9 mouse cellular contexts compared by ENCODE assay signal in genomic region chr2:148851116-148851906, GRCm38 (mm10). TPM values are rescaled to one million over a fixed set of nuclear protein-coding genes. Genes with fewer than 3 reads are reported as not detected.
DNase-seq lines count a peak whose midpoint lies in the region; ATAC-seq and TF ChIP-seq lines count a peak whose summit lies in the region.
"Had no signal": no experiment of that assay in that cellular context is flagged by ENCODE, and none has a peak within 500 bp of the region (broad histone marks: within the 10 kb centered on the region; RNA-seq: fewer than 3 reads in every experiment).

No protein-coding gene starts in this region.

- H3K4me3 ChIP-seq in forebrain, embryonic 15.5 days = no peak overlapping the region
- no peak overlapping the region for H3K4me3 ChIP-seq in liver, embryonic 15.5 days (replicated peaks)
- H3K4me3 ChIP-seq in neural tube, embryonic 11.5 days (ENCODE audit: low read depth, low read length) = no peak overlapping the region
- H3K4me3 ChIP-seq in stomach, postnatal 0 days (ENCODE audit: low read depth, low read length) = no peak overlapping the region

- no peak for TF ChIP-seq EP300 in stomach, postnatal 0 days (optimal IDR thresholded peaks at IDR 0.05)

- peak; percentile 83 for ATAC-seq in forebrain, embryonic 15.5 days (replicated peaks)
- peak; percentile 49 for ATAC-seq in liver, embryonic 15.5 days (ENCODE audit: insufficient read depth)
- peak; percentile 59; the same call in 1 of the 2 replicates for ATAC-seq in neural tube, embryonic 11.5 days (ENCODE audit: insufficient read depth, low FRiP score, low TSS enrichment)
- peak; percentile 91 for ATAC-seq in stomach, postnatal 0 days (ENCODE audit: low FRiP score, low TSS enrichment)

- no peaks in the 10 kb centered on the region for H3K4me1 ChIP-seq in forebrain, embryonic 15.5 days
- H3K4me1 ChIP-seq in liver, embryonic 15.5 days (replicated peaks) = no peaks in the 10 kb centered on the region
- H3K4me1 ChIP-seq in neural tube, embryonic 11.5 days (ENCODE audit: control insufficient read depth, insufficient read depth, low read length) = no peaks in the 10 kb centered on the region
- H3K4me1 ChIP-seq in stomach, postnatal 0 days (replicated peaks; ENCODE audit: control insufficient read depth, insufficient read depth) = no peaks in the 10 kb centered on the region

- peak; percentile 89 for TF ChIP-seq CTCF in stomach, postnatal 0 days (IDR thresholded peaks at IDR 0.05; ENCODE audit: low read depth)

- no peaks in the 10 kb centered on the region for H3K36me3 ChIP-seq in forebrain, embryonic 15.5 days
- H3K36me3 ChIP-seq in liver, embryonic 15.5 days (replicated peaks) = no peaks in the 10 kb centered on the region
- H3K36me3 ChIP-seq in neural tube, embryonic 11.5 days (ENCODE audit: control insufficient read depth, insufficient read depth, low read length) = no peaks in the 10 kb centered on the region
- no peaks in the 10 kb centered on the region for H3K36me3 ChIP-seq in stomach, postnatal 0 days (ENCODE audit: control insufficient read depth, insufficient read depth, low read length)

- DNase-seq in ES-CJ7 (ENCODE audit: low read depth, low spot score) = peak; percentile 82
- DNase-seq in cerebellum, adult 11 months = peak; percentile 66
- peak; percentile 75 to 86 for DNase-seq in heart, postnatal 14 days
- DNase-seq in kidney, postnatal 4 days = peak; percentile 73 to 81
- DNase-seq in neural tube, embryonic 11.5 days (ENCODE audit: low spot score) = peak; percentile 64
- peak; percentile 79 for DNase-seq in stomach, postnatal 0 days (ENCODE audit: low spot score)

- H3K9me3 ChIP-seq in forebrain, embryonic 15.5 days = no peaks in the 10 kb centered on the region
- no peaks in the 10 kb centered on the region for H3K9me3 ChIP-seq in liver, embryonic 15.5 days (replicated peaks)
- H3K9me3 ChIP-seq in neural tube, embryonic 11.5 days (ENCODE audit: control insufficient read depth, low read length) = no peaks in the 10 kb centered on the region
- no peaks in the 10 kb centered on the region for H3K9me3 ChIP-seq in stomach, postnatal 0 days (ENCODE audit: control insufficient read depth, low read length)

- WGBS in forebrain, embryonic 15.5 days = 45% methylated on average over 8 of the region's 8 CpGs
- 29% methylated on average over 8 of the region's 8 CpGs for WGBS in liver, embryonic 15.5 days (ENCODE audit: insufficient replicate concordance)
- WGBS in neural tube, embryonic 11.5 days = 47% methylated on average over 8 of the region's 8 CpGs
- 45% methylated on average over 8 of the region's 8 CpGs for WGBS in stomach, postnatal 0 days

- intact Hi-C loops in heart, postnatal 14 days (cut with DNase I) = loop anchor here (1.0 kb wide), 1 partner anchor 51 kb away; no protein-coding TSS in a partner anchor

- H3K27ac ChIP-seq in forebrain, embryonic 15.5 days (replicated peaks) = no peak overlapping the region
- no peak overlapping the region for H3K27ac ChIP-seq in liver, embryonic 15.5 days (replicated peaks)
- H3K27ac ChIP-seq in neural tube, embryonic 11.5 days (ENCODE audit: low read depth, low read length) = no peak overlapping the region
- H3K27ac ChIP-seq in stomach, postnatal 0 days (replicated peaks) = no peak overlapping the region
- H3K27ac ChIP-seq: macrophage had no signal

- no peak overlapping the region for H3K9ac ChIP-seq in forebrain, embryonic 15.5 days (replicated peaks)
- no peak overlapping the region for H3K9ac ChIP-seq in liver, embryonic 15.5 days
- no peak overlapping the region for H3K9ac ChIP-seq in neural tube, embryonic 11.5 days (ENCODE audit: low read length)
- H3K9ac ChIP-seq in stomach, postnatal 0 days (ENCODE audit: low read length) = no peak overlapping the region

- no peak overlapping the region; the same call in 1 of the 2 replicates for H3K4me2 ChIP-seq in forebrain, embryonic 15.5 days (replicated peaks)
- H3K4me2 ChIP-seq in liver, embryonic 15.5 days = no peak overlapping the region
- H3K4me2 ChIP-seq in neural tube, embryonic 11.5 days (ENCODE audit: low read depth) = no peak overlapping the region
- H3K4me2 ChIP-seq in stomach, postnatal 0 days (replicated peaks; ENCODE audit: low read depth) = no peak overlapping the region

- H3K27me3 ChIP-seq in forebrain, embryonic 15.5 days = no peaks in the 10 kb centered on the region
- H3K27me3 ChIP-seq in liver, embryonic 15.5 days = no peaks in the 10 kb centered on the region
- no peaks in the 10 kb centered on the region for H3K27me3 ChIP-seq in neural tube, embryonic 11.5 days (ENCODE audit: control insufficient read depth, insufficient read depth, low read length)
- H3K27me3 ChIP-seq in stomach, postnatal 0 days (ENCODE audit: control insufficient read depth, insufficient read depth, low read length) = no peaks in the 10 kb centered on the region

RNA-seq across cellular contexts. Expression of gene 9230104L09Rik, which starts 13.5 kb away (rescaled TPM):
- polyA plus RNA-seq in forebrain, embryonic 15.5 days (2015; fragmentation: Nextera tagmentation; extraction: Ambion mirVana) = not detected in 2 replicates
- total RNA-seq in heart, postnatal 14 days (2021) = 1 to 10 TPM in 1 of 2 experiments, under 1 TPM in 1; 0.78 to 1.1 TPM
- not detected in 2 replicates for polyA plus RNA-seq in liver, embryonic 15.5 days (2015; fragmentation: Nextera tagmentation; extraction: Ambion mirVana)
- polyA plus RNA-seq in neural tube, embryonic 11.5 days (2014; fragmentation: Nextera tagmentation; extraction: Ambion mirVana) = not detected in 2 replicates
- polyA plus RNA-seq in stomach, postnatal 0 days (2015; fragmentation: Nextera tagmentation; extraction: Ambion mirVana) = not detected in 2 replicates
- polyA plus RNA-seq: macrophage had no signal

RNA-seq across cellular contexts. Expression of gene Cst9, which starts 16.4 kb away (rescaled TPM):
- not detected in 2 replicates for polyA plus RNA-seq in forebrain, embryonic 15.5 days (2015; fragmentation: Nextera tagmentation; extraction: Ambion mirVana)
- total RNA-seq in heart, postnatal 14 days (2021) = 1 to 10 TPM; 2.5 to 4.0 TPM
- polyA plus RNA-seq in liver, embryonic 15.5 days (2015; fragmentation: Nextera tagmentation; extraction: Ambion mirVana) = 0.17 TPM in 1 of 2 replicates, not detected in the other
- polyA plus RNA-seq in neural tube, embryonic 11.5 days (2014; fragmentation: Nextera tagmentation; extraction: Ambion mirVana) = not detected in 2 replicates
- polyA plus RNA-seq in stomach, postnatal 0 days (2015; fragmentation: Nextera tagmentation; extraction: Ambion mirVana) = not detected in 2 replicates
- polyA plus RNA-seq: macrophage had no signal

RNA-seq across cellular contexts. Expression of gene Cst3, which starts 24.2 kb away (rescaled TPM):
- polyA plus RNA-seq in forebrain, embryonic 15.5 days (2015; fragmentation: Nextera tagmentation; extraction: Ambion mirVana) = 461 and 495 TPM in 2 replicates
- 100 to 1,000 TPM; 853 to 872 TPM for total RNA-seq in heart, postnatal 14 days (2021)
- 173 and 189 TPM in 2 replicates for polyA plus RNA-seq in liver, embryonic 15.5 days (2015; fragmentation: Nextera tagmentation; extraction: Ambion mirVana)
- polyA plus RNA-seq in neural tube, embryonic 11.5 days (2014; fragmentation: Nextera tagmentation; extraction: Ambion mirVana) = 309 and 318 TPM in 2 replicates
- polyA plus RNA-seq in stomach, postnatal 0 days (2015; fragmentation: Nextera tagmentation; extraction: Ambion mirVana) = 595 and 599 TPM in 2 replicates

RNA-seq across cellular contexts. Expression of gene Cst13, which starts 31.4 kb away (rescaled TPM):
- not detected in 2 replicates for polyA plus RNA-seq in forebrain, embryonic 15.5 days (2015; fragmentation: Nextera tagmentation; extraction: Ambion mirVana)
- not detected for total RNA-seq in heart, postnatal 14 days (2021)
- polyA plus RNA-seq in liver, embryonic 15.5 days (2015; fragmentation: Nextera tagmentation; extraction: Ambion mirVana) = not detected in 2 replicates
- not detected in 2 replicates for polyA plus RNA-seq in neural tube, embryonic 11.5 days (2014; fragmentation: Nextera tagmentation; extraction: Ambion mirVana)
- 0.17 TPM in 1 of 2 replicates, not detected in the other for polyA plus RNA-seq in stomach, postnatal 0 days (2015; fragmentation: Nextera tagmentation; extraction: Ambion mirVana)
- polyA plus RNA-seq: macrophage had no signal

RNA-seq across cellular contexts. Expression of gene Cst8, which starts 52.7 kb away (rescaled TPM):
- not detected in 2 replicates for polyA plus RNA-seq in forebrain, embryonic 15.5 days (2015; fragmentation: Nextera tagmentation; extraction: Ambion mirVana)
- total RNA-seq in heart, postnatal 14 days (2021) = not detected
- polyA plus RNA-seq in liver, embryonic 15.5 days (2015; fragmentation: Nextera tagmentation; extraction: Ambion mirVana) = 0.37 and 0.39 TPM in 2 replicates
- not detected in 2 replicates for polyA plus RNA-seq in neural tube, embryonic 11.5 days (2014; fragmentation: Nextera tagmentation; extraction: Ambion mirVana)
- polyA plus RNA-seq in stomach, postnatal 0 days (2015; fragmentation: Nextera tagmentation; extraction: Ambion mirVana) = 35.6 and 46.3 TPM in 2 replicates
- polyA plus RNA-seq: macrophage had no signal
